Mouse (Mus musculus): ENCODE results near the gene Limk1. TPM values are rescaled to one million over a fixed set of nuclear protein-coding genes. Genes with fewer than 3 reads are reported as not detected.

Gene Limk1
- polyA plus RNA-seq, 1 experiment from 2014 or later, result 13.8 TPM

Other genes starting within 250 kb of the Limk1 start
- 72.9 and 80.2 TPM in 2 replicates for gene Gtf2ird1, start 231.9 kb downstream of the Limk1 start, polyA plus RNA-seq (2015; fragmentation: Nextera tagmentation; extraction: Ambion mirVana)
- gene Clip2, start 136.2 kb downstream of the Limk1 start, polyA plus RNA-seq (2015; fragmentation: Nextera tagmentation; extraction: Ambion mirVana), result 9.4 and 11.4 TPM in 2 replicates
- 0.31 and 0.52 TPM in 2 replicates for gene Syna, start 128.4 kb downstream of the Limk1 start, polyA plus RNA-seq (2015; fragmentation: Nextera tagmentation; extraction: Ambion mirVana)
- gene Rfc2, start 107.2 kb downstream of the Limk1 start, polyA plus RNA-seq (2015; fragmentation: Nextera tagmentation; extraction: Ambion mirVana), result 285 and 304 TPM in 2 replicates
- 3.4 and 5.3 TPM in 2 replicates for gene Lat2, start 73.6 kb downstream of the Limk1 start, polyA plus RNA-seq (2015; fragmentation: Nextera tagmentation; extraction: Ambion mirVana)
- gene Eif4h, start 49.1 kb downstream of the Limk1 start, polyA plus RNA-seq (2015; fragmentation: Nextera tagmentation; extraction: Ambion mirVana), result 402 and 441 TPM in 2 replicates
- 3.4 and 3.5 TPM in 2 replicates for gene Eln, start 58.7 kb upstream of the Limk1 start, polyA plus RNA-seq (2015; fragmentation: Nextera tagmentation; extraction: Ambion mirVana)
- gene Tmem270, start 218.1 kb upstream of the Limk1 start, polyA plus RNA-seq (2015; fragmentation: Nextera tagmentation; extraction: Ambion mirVana), result not detected in 2 replicates
- 0.72 TPM in 1 of 2 replicates, not detected in the other for gene Cldn13, start 226.9 kb upstream of the Limk1 start, polyA plus RNA-seq (2015; fragmentation: Nextera tagmentation; extraction: Ambion mirVana)
- gene Mettl27, start 243.8 kb upstream of the Limk1 start, polyA plus RNA-seq (2015; fragmentation: Nextera tagmentation; extraction: Ambion mirVana), result 7.5 and 8.2 TPM in 2 replicates

Data from forebrain, embryonic 13.5 days (tissue).